Mouse (Mus musculus) adrenal gland, adult 8-10 months (tissue): Measurements from ENCODE around the gene Npat. TPM values are rescaled to one million over a fixed set of nuclear protein-coding genes. Genes with fewer than 3 reads are reported as not detected.

Experiments
- DNase-seq: peaks from one replicate; pipeline ENCODE4 v3.0.0; 2022
- total RNA-seq, 4 experiments: library from RNA; stranded (reverse); gene quantifications; 2 replicates each; pipeline ENCODE4 v1.2.4; 2022

Npat gene
- total RNA-seq, 4 experiments from 2014 or later, result 12.6 to 16.6 (median 14.6) TPM

GRCm38 (mm10) chr9:53609968-53610781, 73.3 kb downstream of the Npat start, which contains the start of gene Acat1:
Gene Acat1 (minus strand): TSS chr9:53610382.
- DNase-seq, result peak; percentile 92

DNA sequence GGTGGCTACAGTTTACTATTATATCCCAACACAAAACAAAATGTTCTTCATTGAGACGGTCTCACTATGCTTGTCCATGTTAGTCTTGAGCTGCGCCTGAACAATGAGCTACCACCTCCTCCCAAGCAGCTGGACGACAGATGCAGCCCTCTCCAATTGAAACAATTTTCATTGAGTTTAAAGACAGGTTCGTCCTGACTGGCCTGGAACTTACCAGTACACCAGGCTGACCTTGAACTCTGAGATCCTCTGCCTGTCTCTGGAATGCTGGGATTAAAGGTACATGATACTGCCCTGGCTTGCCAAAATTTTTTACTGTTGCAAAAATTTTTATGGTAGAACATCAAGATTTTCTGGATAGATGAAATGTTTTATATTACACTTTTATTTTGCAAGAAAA, 77.4 kb downstream of the Npat start:
- DNase-seq, result no peak

- no peak for DNase-seq
Measured at GRCm38 (mm10) chr9:53615246-53615645, 78.4 kb downstream of the Npat start.

Other genes with a start within 250 kb of the Npat start
- gene Exph5, start 235.4 kb upstream of the Npat start, total RNA-seq, result under 1 TPM; 0.10 to 0.28 (median 0.25) TPM
- gene Kdelc2, start 153.0 kb upstream of the Npat start, total RNA-seq, result 10 to 100 TPM in 3 of 4 experiments, 1 to 10 TPM in 1; 9.7 to 13.6 (median 10.5) TPM
- gene 4930550C14Rik, start 134.7 kb upstream of the Npat start, total RNA-seq, result 1 to 10 TPM; 1.4 to 4.8 (median 2.7) TPM
- 10 to 100 TPM; 16.0 to 22.9 (median 20.7) TPM for gene Atm, start 307 bp upstream of the Npat start, total RNA-seq
- gene Acat1, start 73.3 kb downstream of the Npat start, total RNA-seq, result 100 to 1,000 TPM in 3 of 4 experiments, 10 to 100 TPM in 1; 74.4 to 114 (median 105) TPM
- gene Cul5, start 133.0 kb downstream of the Npat start, total RNA-seq, result 10 to 100 TPM; 36.4 to 48.5 (median 41.0) TPM
- 1 to 10 TPM in 2 of 4 experiments, under 1 TPM in 2; 0.38 to 1.4 (median 0.99) TPM for gene Rab39, start 169.2 kb downstream of the Npat start, total RNA-seq
- gene Slc35f2, start 234.5 kb downstream of the Npat start, total RNA-seq, result 1 to 10 TPM; 1.2 to 3.3 (median 2.5) TPM